23 mouse cellular contexts compared by ENCODE assay signal in genomic region chr2:73616434-73617057, GRCm38 (mm10). TPM values are rescaled to one million over a fixed set of nuclear protein-coding genes. Genes with fewer than 3 reads are reported as not detected.
DNase-seq lines count a peak whose midpoint lies in the region; ATAC-seq and TF ChIP-seq lines count a peak whose summit lies in the region.
"Had no signal": no experiment of that assay in that cellular context is flagged by ENCODE, and none has a peak within 500 bp of the region (broad histone marks: within the 10 kb centered on the region; RNA-seq: fewer than 3 reads in every experiment).

No protein-coding gene starts in this region.

- 87% methylated on average over 17 of the region's 17 CpGs for WGBS in hindbrain, embryonic 13.5 days
- WGBS in hindbrain, embryonic 10.5 days = 86% methylated on average over 17 of the region's 17 CpGs
- WGBS in liver, adult 2 months = 45% methylated on average over 17 of the region's 17 CpGs
- 70% methylated on average over 17 of the region's 17 CpGs for WGBS in liver, embryonic 12.5 days (ENCODE audit: insufficient replicate concordance)
- 81% methylated on average over 17 of the region's 17 CpGs for WGBS in intestine, embryonic 16.5 days
- WGBS in lung, postnatal 0 days = 80% methylated on average over 17 of the region's 17 CpGs

- H3K27me3 ChIP-seq in hindbrain, embryonic 13.5 days = no peaks in the 10 kb centered on the region
- no peaks in the 10 kb centered on the region for H3K27me3 ChIP-seq in hindbrain, embryonic 10.5 days (ENCODE audit: insufficient read depth, poor library complexity, severe bottlenecking)
- no peaks in the 10 kb centered on the region for H3K27me3 ChIP-seq in liver, adult 2 months (ENCODE audit: control insufficient read depth, insufficient read depth, low read length)
- no peaks in the 10 kb centered on the region for H3K27me3 ChIP-seq in liver, embryonic 12.5 days (replicated peaks)
- H3K27me3 ChIP-seq in intestine, embryonic 16.5 days (replicated peaks; ENCODE audit: control insufficient read depth, insufficient read depth, low read length) = no peaks in the 10 kb centered on the region
- H3K27me3 ChIP-seq in lung, postnatal 0 days (replicated peaks; ENCODE audit: insufficient read depth, low read length) = no peaks in the 10 kb centered on the region
- H3K27me3 ChIP-seq: embryonic facial prominence, embryonic 12.5 days; hindbrain, embryonic 12.5 days; liver, embryonic 15.5 days; midbrain, embryonic 12.5 days had no signal

- H3K27ac ChIP-seq in hindbrain, embryonic 13.5 days = peak overlapping the region; percentile 18; the same call in 1 of the 2 replicates
- no peak overlapping the region for H3K27ac ChIP-seq in hindbrain, embryonic 10.5 days
- peak overlapping the region; percentile 70 for H3K27ac ChIP-seq in liver, adult 2 months (replicated peaks; ENCODE audit: insufficient read depth, low read depth, low read length)
- no peak overlapping the region for H3K27ac ChIP-seq in liver, embryonic 12.5 days
- no peak overlapping the region for H3K27ac ChIP-seq in intestine, embryonic 16.5 days (ENCODE audit: low read length)
- H3K27ac ChIP-seq in lung, postnatal 0 days (ENCODE audit: low read length) = no peak overlapping the region
- H3K27ac ChIP-seq: embryonic facial prominence, embryonic 12.5 days; gastrocnemius, adult 2 months; hindbrain, embryonic 12.5 days; liver, embryonic 15.5 days; midbrain, embryonic 12.5 days; stomach, postnatal 0 days had no signal

- H3K79me2 ChIP-seq in liver, adult 2 months (ENCODE audit: control insufficient read depth, insufficient read depth, low read length) = no peaks in the 10 kb centered on the region

- H3K36me3 ChIP-seq in hindbrain, embryonic 13.5 days = peaks cover 52% of the 10 kb centered on the region
- peaks cover 64% of the 10 kb centered on the region for H3K36me3 ChIP-seq in hindbrain, embryonic 10.5 days
- no peaks in the 10 kb centered on the region for H3K36me3 ChIP-seq in liver, adult 2 months (ENCODE audit: control insufficient read depth, insufficient read depth, low read length)
- no peaks in the 10 kb centered on the region for H3K36me3 ChIP-seq in liver, embryonic 12.5 days
- no peaks in the 10 kb centered on the region; the same call in 1 of the 2 replicates for H3K36me3 ChIP-seq in intestine, embryonic 16.5 days (ENCODE audit: control insufficient read depth, insufficient read depth, low read length)
- no peaks in the 10 kb centered on the region for H3K36me3 ChIP-seq in lung, postnatal 0 days (ENCODE audit: insufficient read depth, low read length)
- H3K36me3 ChIP-seq: liver, embryonic 15.5 days had no signal

- no peaks in the 10 kb centered on the region for H3K9me3 ChIP-seq in hindbrain, embryonic 13.5 days
- no peaks in the 10 kb centered on the region for H3K9me3 ChIP-seq in hindbrain, embryonic 10.5 days
- H3K9me3 ChIP-seq in liver, embryonic 12.5 days (replicated peaks) = no peaks in the 10 kb centered on the region
- no peaks in the 10 kb centered on the region for H3K9me3 ChIP-seq in intestine, embryonic 16.5 days (ENCODE audit: control insufficient read depth, low read length)
- H3K9me3 ChIP-seq in lung, postnatal 0 days (ENCODE audit: low read length) = no peaks in the 10 kb centered on the region
- H3K9me3 ChIP-seq: embryonic facial prominence, embryonic 12.5 days; hindbrain, embryonic 12.5 days; liver, embryonic 15.5 days; midbrain, embryonic 12.5 days had no signal

- TF ChIP-seq POLR2A in liver, adult 2 months (IDR thresholded peaks at IDR 0.05; ENCODE audit: extremely low read depth, insufficient read depth, low read length) = no peak

- H3K4me3 ChIP-seq in hindbrain, embryonic 13.5 days = no peak overlapping the region
- H3K4me3 ChIP-seq in hindbrain, embryonic 10.5 days = no peak overlapping the region
- no peak overlapping the region for H3K4me3 ChIP-seq in liver, adult 2 months (ENCODE audit: insufficient read depth, low read depth, low read length)
- no peak overlapping the region for H3K4me3 ChIP-seq in liver, embryonic 12.5 days
- no peak overlapping the region for H3K4me3 ChIP-seq in intestine, embryonic 16.5 days (ENCODE audit: low read length)
- no peak overlapping the region for H3K4me3 ChIP-seq in lung, postnatal 0 days (ENCODE audit: low read depth, low read length)
- H3K4me3 ChIP-seq: embryonic facial prominence, embryonic 12.5 days; gastrocnemius, adult 2 months; hindbrain, embryonic 12.5 days; liver, embryonic 15.5 days; midbrain, embryonic 12.5 days had no signal

- no peak for ATAC-seq in hindbrain, embryonic 13.5 days (ENCODE audit: low FRiP score)
- no peak for ATAC-seq in liver, embryonic 12.5 days
- ATAC-seq in intestine, embryonic 16.5 days = peak; percentile 79
- ATAC-seq in lung, postnatal 0 days = no peak
- ATAC-seq: forebrain, postnatal 0 days had no signal

- H3K4me1 ChIP-seq in hindbrain, embryonic 13.5 days (replicated peaks) = 0 out of 2 replicates have a peak, but pooled peaks cover 4% of the 10 kb centered on the region
- 0 out of 2 replicates have a peak, but pooled peaks cover 3% of the 10 kb centered on the region for H3K4me1 ChIP-seq in hindbrain, embryonic 10.5 days (replicated peaks)
- H3K4me1 ChIP-seq in liver, adult 2 months (ENCODE audit: control insufficient read depth, insufficient read depth, low read length) = 0 out of 2 replicates have a peak, but pooled peaks cover 6% of the 10 kb centered on the region
- no peaks in the 10 kb centered on the region for H3K4me1 ChIP-seq in liver, embryonic 12.5 days
- no peaks in the 10 kb centered on the region for H3K4me1 ChIP-seq in intestine, embryonic 16.5 days (ENCODE audit: control insufficient read depth, insufficient read depth, low read length)
- H3K4me1 ChIP-seq in lung, postnatal 0 days (ENCODE audit: insufficient read depth, low read depth, low read length) = no peaks in the 10 kb centered on the region
- H3K4me1 ChIP-seq: hindbrain, embryonic 12.5 days; liver, embryonic 15.5 days; midbrain, embryonic 12.5 days had no signal

- no peak for TF ChIP-seq CTCF in liver, adult 2 months (IDR thresholded peaks at IDR 0.05; ENCODE audit: low read depth, low read length)
- no peak for TF ChIP-seq CTCF in lung, postnatal 0 days (IDR thresholded peaks at IDR 0.05)

- H3K9ac ChIP-seq in hindbrain, embryonic 13.5 days = no peak overlapping the region
- H3K9ac ChIP-seq in liver, adult 2 months (ENCODE audit: low read depth, low read length) = no peak overlapping the region
- no peak overlapping the region for H3K9ac ChIP-seq in liver, embryonic 12.5 days
- no peak overlapping the region for H3K9ac ChIP-seq in intestine, embryonic 16.5 days (ENCODE audit: low read depth, low read length)
- no peak overlapping the region for H3K9ac ChIP-seq in lung, postnatal 0 days (replicated peaks; ENCODE audit: low read depth)
- H3K9ac ChIP-seq: embryonic facial prominence, embryonic 12.5 days; forebrain, postnatal 0 days; hindbrain, embryonic 12.5 days; liver, embryonic 15.5 days; midbrain, embryonic 12.5 days had no signal

- no peak overlapping the region for H3K4me2 ChIP-seq in hindbrain, embryonic 13.5 days
- no peak overlapping the region for H3K4me2 ChIP-seq in liver, embryonic 12.5 days
- no peak overlapping the region for H3K4me2 ChIP-seq in intestine, embryonic 16.5 days (ENCODE audit: low read depth, low read length)
- no peak overlapping the region for H3K4me2 ChIP-seq in lung, postnatal 0 days (replicated peaks; ENCODE audit: low read depth, low read length)
- H3K4me2 ChIP-seq: embryonic facial prominence, embryonic 12.5 days; hindbrain, embryonic 12.5 days; liver, embryonic 15.5 days; midbrain, embryonic 12.5 days had no signal

- no peak for TF ChIP-seq EP300 in lung, postnatal 0 days (IDR thresholded peaks at IDR 0.05)

- DNase-seq in hindbrain, embryonic 10.5 days (ENCODE audit: low spot score) = no peak
- peak; percentile 94 for DNase-seq in liver, adult 2 months (ENCODE audit: extremely low read depth, low read depth, low spot score)
- DNase-seq in yolk sac, embryonic 10.5 days (ENCODE audit: low spot score) = peak; percentile 22
- no peak for DNase-seq in lung, postnatal 0 days (ENCODE audit: low spot score)
- DNase-seq: adrenal gland, postnatal 25 days; cerebellum, adult 2 months; forebrain, postnatal 0 days; gastrocnemius, adult 2 months; heart, adult 18-20 months; layer of hippocampus, postnatal 36 days; left cerebral cortex, postnatal 4 days; lung, postnatal 4 days; thymus, postnatal 36 days had no signal

RNA-seq across cellular contexts. Expression of gene Chrna1, which starts 36.4 kb away (rescaled TPM):
- polyA plus RNA-seq in hindbrain, embryonic 13.5 days (2015; fragmentation: Nextera tagmentation; extraction: Ambion mirVana) = 0.40 and 0.45 TPM in 2 replicates
- 0.69 and 1.00 TPM in 2 replicates for polyA plus RNA-seq in hindbrain, embryonic 10.5 days (2016; fragmentation: Nextera tagmentation; extraction: Ambion mirVana)
- not detected in 2 replicates for total RNA-seq in liver, adult 2 months (2014; rRNA removed)
- not detected in 2 replicates for polyA plus RNA-seq in liver, adult 2 months (2012; rRNA removed)
- 0.29 and 0.50 TPM in 2 replicates for polyA plus RNA-seq in liver, embryonic 12.5 days (2016; fragmentation: Nextera tagmentation; extraction: Ambion mirVana)
- polyA plus RNA-seq in intestine, embryonic 16.5 days (2015; fragmentation: Nextera tagmentation; extraction: Ambion mirVana) = 0.10 TPM in 2 replicates
- 0.07 and 0.12 TPM in 2 replicates for polyA plus RNA-seq in lung, postnatal 0 days (2015; fragmentation: Nextera tagmentation; extraction: Ambion mirVana)
- total RNA-seq: adrenal gland, postnatal 25 days; common myeloid progenitor, adult 5-6 weeks had no signal
- polyA plus RNA-seq: large intestine, adult 2 months had no signal

Comparison
In these comparisons a context has a peak if more than half of its experiments do, and no peak if none do; other contexts are left out.
1. H3K27ac ChIP-seq: peak in hindbrain, embryonic 13.5 days (single experiment) and liver, adult 2 months (single experiment); none in hindbrain, embryonic 10.5 days (single experiment), liver, embryonic 12.5 days (single experiment), intestine, embryonic 16.5 days (single experiment) and lung, postnatal 0 days (single experiment).
2. DNase-seq: peak in liver, adult 2 months (single experiment) and yolk sac, embryonic 10.5 days (single experiment); none in hindbrain, embryonic 10.5 days (single experiment) and lung, postnatal 0 days (single experiment).